Mouse (Mus musculus) stomach, postnatal 0 days (tissue): ENCODE measurements around the gene Mtfr2. TPM values are rescaled to one million over a fixed set of nuclear protein-coding genes. Genes with fewer than 3 reads are reported as not detected.

Source experiments
- ATAC-seq: fragments of 200-750 bp; cut with Nextera tagmentation; 2 replicates; pipeline ENCODE4 v1.8.0; 2017; ENCODE audit not compliant: low FRiP score, low TSS enrichment
- DNase-seq: peaks from one replicate; pipeline ENCODE4 v3.0.0-alpha.2; 2016; ENCODE audit warnings: low spot score
- H3K27ac ChIP-seq: fragments of 300-500 bp; sonication (generic); replicated peaks from 2 replicates; pipeline ENCODE4 v1.5.1; 2014; ENCODE audit warnings: mild to moderate bottlenecking, control low read depth
- H3K27me3 ChIP-seq: fragments of 300-500 bp; sonication (generic); 2 replicates; pipeline ENCODE4 v1.6.1; 2014; ENCODE audit warnings: low read length; ENCODE audit not compliant: control insufficient read depth, insufficient read depth
- H3K36me3 ChIP-seq: fragments of 300-500 bp; sonication (generic); 2 replicates; pipeline ENCODE4 v1.6.1; 2014; ENCODE audit warnings: low read length, mixed read lengths; ENCODE audit not compliant: control insufficient read depth, insufficient read depth
- H3K4me1 ChIP-seq: fragments of 300-500 bp; sonication (generic); replicated peaks from 2 replicates; pipeline ENCODE4 v1.6.1; 2014; ENCODE audit warnings: antibody characterized with exemption; ENCODE audit not compliant: control insufficient read depth, insufficient read depth
- H3K4me2 ChIP-seq: fragments of 300-500 bp; sonication (generic); replicated peaks from 2 replicates; pipeline ENCODE4 v1.6.1; 2014; ENCODE audit warnings: low read depth, mild to moderate bottlenecking, control low read depth, moderate library complexity
- H3K4me3 ChIP-seq: fragments of 300-500 bp; sonication (generic); 2 replicates; pipeline ENCODE4 v1.5.1; 2014; ENCODE audit warnings: low read depth, low read length, control low read depth
- H3K9ac ChIP-seq: fragments of 300-500 bp; sonication (generic); 2 replicates; pipeline ENCODE4 v1.6.1; 2014; ENCODE audit warnings: mild to moderate bottlenecking, low read length, control low read depth, mixed read lengths
- H3K9me3 ChIP-seq: fragments of 300-500 bp; sonication (generic); 2 replicates; pipeline ENCODE4 v1.6.1; 2016; ENCODE audit warnings: low read length; ENCODE audit not compliant: control insufficient read depth
- CTCF ChIP-seq: IDR thresholded peaks from 2 replicates; pipeline ENCODE4 v1.5.1; 2016; ENCODE audit warnings: antibody characterized with exemption, low read depth, mild to moderate bottlenecking, moderate library complexity
- EP300 ChIP-seq: optimal IDR thresholded peaks from 2 replicates; pipeline ENCODE3; 2016; ENCODE audit warnings: antibody characterized with exemption
- WGBS: fragments of 180-500 bp; shearing (Covaris S2); extraction: QIAGEN DNeasy Blood & Tissue Kit; methylation state at CpG from one replicate; pipeline ENCODE4 v1.1.7; 2014; 5-methylcytosine and 5-hydroxymethylcytosine counted together
- polyA plus RNA-seq: library from polyadenylated mRNA; unstranded; fragments of >200 nt; fragmentation: Nextera tagmentation; extraction: Ambion mirVana; gene quantifications from 2 replicates; pipeline ENCODE4 v1.2.1, GENCODE M21; 2015

Gene Mtfr2
- polyA plus RNA-seq, 1 experiment from 2014 or later, result 0.63 TPM

DNA sequence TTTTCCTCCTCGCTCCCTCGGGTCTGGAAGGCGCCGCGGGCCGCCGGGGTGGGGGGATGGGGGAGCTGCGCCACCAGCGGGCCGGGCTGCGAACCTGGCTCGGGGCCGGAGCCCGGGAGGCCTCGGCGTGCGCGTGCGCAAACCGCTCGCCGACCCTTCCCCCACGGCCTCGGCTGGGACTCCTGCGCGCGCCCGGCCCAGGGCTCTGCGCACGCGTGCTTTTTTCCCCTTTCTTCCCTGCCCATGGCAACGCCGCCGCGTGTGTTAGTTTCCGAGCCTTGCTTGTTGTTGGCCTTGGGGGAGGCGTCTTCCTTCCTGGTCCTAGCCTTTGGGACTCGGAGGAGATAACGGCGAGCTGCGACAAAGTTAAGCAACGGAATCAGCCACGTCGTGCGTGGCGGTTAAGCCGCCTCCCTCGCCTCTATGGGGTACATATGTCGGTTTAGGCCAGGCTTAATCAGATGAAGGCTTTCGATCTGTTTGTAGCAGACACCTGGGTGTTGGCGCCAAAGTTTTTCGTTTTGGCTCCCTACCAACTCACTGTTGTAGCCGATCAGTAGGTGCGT lies 34.8 kb upstream of the Mtfr2 start:
- DNase-seq, result peak; percentile 92
- TF ChIP-seq CTCF (no peak), EP300 (no peak)
- Histone ChIP-seq H3K4me3 (peak overlapping the region; percentile 96), H3K27me3 (no peaks in the 10 kb centered on the region), H3K4me2 (peak overlapping the region; percentile 61), H3K9me3 (no peaks in the 10 kb centered on the region), H3K9ac (peak overlapping the region; percentile 98), H3K27ac (peak overlapping the region; percentile 100), H3K4me1 (0 out of 2 replicates have a peak, but pooled peaks cover 3% of the 10 kb centered on the region), H3K36me3 (no peaks in the 10 kb centered on the region)
- under 1% methylated on average over 48 of the region's 54 CpGs for WGBS
- ATAC-seq, result peak; percentile 80

DNA sequence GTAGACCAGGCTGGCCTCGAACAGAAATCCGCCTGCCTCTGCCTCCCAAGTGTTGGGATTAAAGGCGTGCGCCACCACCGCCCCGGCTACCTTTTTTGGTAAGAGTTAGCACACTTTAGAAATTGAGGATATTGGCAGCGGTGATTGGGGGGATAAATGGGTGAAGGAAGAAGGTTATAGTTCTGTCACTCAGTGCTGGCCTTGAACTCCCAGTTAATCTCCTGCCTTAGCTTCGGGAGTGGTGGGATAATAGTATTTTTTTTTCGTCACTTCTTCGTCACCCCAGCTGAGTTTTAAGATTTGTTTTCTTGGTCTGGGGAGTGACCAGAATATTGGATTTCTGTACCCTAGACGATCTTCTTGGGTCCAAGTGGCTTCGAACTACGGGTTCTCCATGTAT lies 34.1 kb upstream of the Mtfr2 start:
- no peak for TF ChIP-seq EP300
- TF ChIP-seq CTCF, result no peak
- Histone ChIP-seq H3K9ac (peak overlapping the region; percentile 98), H3K4me3 (peak overlapping the region; percentile 96), H3K27me3 (no peaks in the 10 kb centered on the region), H3K36me3 (no peaks in the 10 kb centered on the region), H3K27ac (no peak overlapping the region), H3K9me3 (no peaks in the 10 kb centered on the region), H3K4me2 (peak overlapping the region; percentile 61), H3K4me1 (0 out of 2 replicates have a peak, but pooled peaks cover 3% of the 10 kb centered on the region)
- ATAC-seq (no peak), DNase-seq (no peak)
- WGBS, result 31% methylated on average over 13 of the region's 13 CpGs

DNA sequence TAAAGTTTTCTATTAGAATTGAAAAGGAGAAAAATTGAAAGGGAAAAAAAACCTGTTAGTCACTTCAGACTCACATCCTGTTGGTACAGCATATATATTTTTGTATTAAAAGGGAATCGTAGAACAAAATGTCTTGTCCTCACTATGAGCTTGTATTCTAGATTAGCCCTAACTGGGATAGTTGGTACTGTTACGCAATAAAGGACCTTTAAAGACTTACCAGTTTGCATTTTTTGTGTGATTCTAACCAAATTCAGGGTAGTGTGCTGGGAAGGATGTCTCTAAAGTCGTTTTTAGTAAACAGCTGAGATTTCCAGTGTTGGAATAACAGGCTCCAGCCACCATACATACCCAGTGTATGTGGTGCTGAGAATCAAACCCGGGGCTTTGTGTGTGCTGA lies 33.6 kb upstream of the Mtfr2 start:
- no peaks in the 10 kb centered on the region for H3K27me3 ChIP-seq
- 75% methylated on average over 4 of the region's 4 CpGs for WGBS
- no peak overlapping the region for H3K4me2 ChIP-seq
- H3K36me3 ChIP-seq, result no peaks in the 10 kb centered on the region
- H3K4me3 ChIP-seq, result no peak overlapping the region
- no peak for DNase-seq
- no peak overlapping the region for H3K27ac ChIP-seq
- no peak for ATAC-seq
- no peak overlapping the region for H3K9ac ChIP-seq
- H3K9me3 ChIP-seq, result no peaks in the 10 kb centered on the region
- TF ChIP-seq CTCF (no peak), EP300 (no peak)
- H3K4me1 ChIP-seq, result 0 out of 2 replicates have a peak, but pooled peaks cover 3% of the 10 kb centered on the region

DNA sequence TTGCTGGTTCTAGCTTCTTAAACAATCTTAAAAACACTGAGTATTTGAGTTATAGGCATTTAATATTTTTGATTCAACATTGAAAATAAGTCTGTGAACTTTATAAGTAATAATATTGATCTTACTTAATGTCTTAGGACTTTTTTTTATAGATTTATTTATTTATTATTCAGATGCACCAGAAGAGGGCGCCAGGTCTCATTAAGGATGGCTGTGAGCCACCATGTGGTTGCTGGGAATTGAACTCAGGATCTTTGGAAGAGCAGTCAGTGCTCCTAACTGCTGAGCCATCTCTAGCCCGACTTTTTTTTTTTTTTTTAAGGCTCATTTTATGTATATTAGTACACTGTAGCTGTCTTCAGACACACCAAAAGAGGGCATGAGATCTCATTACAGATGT lies 32.8 kb upstream of the Mtfr2 start:
- 62% methylated on average over 2 of the region's 2 CpGs for WGBS
- no peak overlapping the region for H3K9ac ChIP-seq
- ATAC-seq (no peak), DNase-seq (no peak)
- H3K4me2 ChIP-seq, result no peak overlapping the region
- no peak overlapping the region for H3K4me3 ChIP-seq
- 0 out of 2 replicates have a peak, but pooled peaks cover 3% of the 10 kb centered on the region for H3K4me1 ChIP-seq
- no peak for TF ChIP-seq EP300
- TF ChIP-seq CTCF, result peak; percentile 53
- H3K9me3 ChIP-seq, result no peaks in the 10 kb centered on the region
- H3K27me3 ChIP-seq, result no peaks in the 10 kb centered on the region
- H3K27ac ChIP-seq, result no peak overlapping the region
- no peaks in the 10 kb centered on the region for H3K36me3 ChIP-seq

DNA sequence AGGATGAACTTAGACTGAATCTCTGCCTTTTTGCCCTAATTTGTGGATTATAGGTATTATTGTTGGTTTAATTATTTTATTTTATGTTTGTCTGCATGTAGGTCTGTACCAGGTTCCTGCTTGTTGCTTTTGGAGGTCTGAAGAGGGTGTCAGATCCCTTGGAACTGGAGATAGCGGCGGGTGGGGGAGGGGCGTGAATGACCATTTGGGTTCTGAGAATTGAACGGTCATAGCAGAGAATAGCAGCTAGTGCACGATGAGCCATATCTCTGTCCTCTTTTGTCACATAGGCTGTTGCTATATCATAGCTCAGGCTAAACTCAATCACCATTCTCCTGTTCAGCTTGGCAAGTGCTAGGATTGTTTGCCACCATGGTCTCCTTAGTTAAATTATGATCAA lies 30.1 kb upstream of the Mtfr2 start:
- Histone ChIP-seq H3K4me2 (no peak overlapping the region), H3K4me1 (0 out of 2 replicates have a peak, but pooled peaks cover 3% of the 10 kb centered on the region), H3K36me3 (no peaks in the 10 kb centered on the region), H3K27ac (no peak overlapping the region), H3K9me3 (no peaks in the 10 kb centered on the region), H3K27me3 (no peaks in the 10 kb centered on the region), H3K9ac (no peak overlapping the region), H3K4me3 (no peak overlapping the region)
- TF ChIP-seq EP300 (no peak), CTCF (no peak)
- no peak for ATAC-seq
- DNase-seq, result no peak
- WGBS, result 82% methylated on average over 5 of the region's 5 CpGs

DNA sequence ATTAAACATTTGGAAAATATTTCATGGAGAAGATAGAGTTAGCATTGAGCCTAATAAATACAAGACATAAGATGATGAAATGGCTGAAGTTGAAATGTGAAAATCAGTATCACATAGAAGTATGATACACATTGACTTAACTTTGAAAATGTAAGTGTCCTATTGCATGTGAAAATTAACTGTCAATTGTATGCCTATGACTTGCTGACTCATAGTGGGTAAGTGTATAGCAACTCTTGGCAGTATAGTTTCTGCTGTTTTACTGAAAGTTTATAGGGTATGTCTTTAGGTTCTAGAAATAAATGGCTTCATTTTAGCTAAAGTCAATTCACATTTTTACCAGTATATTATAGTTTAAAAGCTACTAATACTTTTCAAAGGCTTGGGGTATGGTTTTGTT lies 21.3 kb upstream of the Mtfr2 start:
- no peak overlapping the region for H3K4me2 ChIP-seq
- no peaks in the 10 kb centered on the region for H3K4me1 ChIP-seq
- no peak for DNase-seq
- H3K36me3 ChIP-seq, result peaks cover 15% of the 10 kb centered on the region
- no peak for ATAC-seq
- no peak overlapping the region for H3K4me3 ChIP-seq
- H3K9ac ChIP-seq, result no peak overlapping the region
- no peaks in the 10 kb centered on the region for H3K27me3 ChIP-seq
- H3K9me3 ChIP-seq, result no peaks in the 10 kb centered on the region
- TF ChIP-seq CTCF (no peak), EP300 (no peak)
- no peak overlapping the region for H3K27ac ChIP-seq
